Mouse (Mus musculus): ENCODE measurements around the gene Mmp25.

- TF ChIP-seq CTCF (conservative IDR thresholded peaks at IDR 0.05; ENCODE audit: low read length): no peak
- no peak for TF ChIP-seq POU5F1 (IDR thresholded peaks at IDR 0.05; ENCODE audit: borderline replicate concordance, low read length)
- TF ChIP-seq NANOG (IDR thresholded peaks at IDR 0.05; ENCODE audit: borderline replicate concordance, low read length): no peak
These were observed 30.1 kb upstream of the Mmp25 start for GRCm38 (mm10) chr17:23675127-23675526.
